Comparison of ENCODE assay signal across 8 mouse cellular contexts in the genomic region with DNA sequence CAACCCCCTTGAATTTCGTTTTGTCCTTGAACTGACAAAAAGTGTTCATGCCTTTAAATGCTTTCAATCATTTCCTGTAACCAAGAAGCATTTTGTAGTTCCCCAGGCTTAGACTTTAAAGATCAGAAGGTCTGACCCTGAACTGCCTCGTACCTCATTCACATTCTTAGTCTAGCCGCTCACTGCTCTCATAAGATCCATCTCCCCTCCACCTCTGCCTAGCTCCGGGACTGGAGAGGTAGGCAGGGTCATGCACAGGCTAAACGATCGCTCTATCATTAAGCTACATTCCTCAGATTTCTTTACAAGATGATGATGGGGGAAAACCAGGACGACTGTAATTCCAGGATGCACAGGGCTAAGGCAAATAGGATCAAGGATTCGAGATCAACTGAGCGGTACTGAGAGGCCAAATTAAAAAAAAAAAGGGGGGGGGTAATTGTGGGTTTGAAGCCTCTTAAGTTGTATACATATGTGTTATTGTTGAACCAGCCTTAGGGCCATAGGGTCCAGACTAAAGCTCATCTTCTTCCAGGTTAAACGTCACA. TPM values are rescaled to one million over a fixed set of nuclear protein-coding genes. Genes with fewer than 3 reads are reported as not detected.
DNase-seq lines count a peak whose midpoint lies in the region; ATAC-seq and TF ChIP-seq lines count a peak whose summit lies in the region.

No protein-coding gene starts in this region.

- DNase-seq in cerebellum, adult 2 months = peak; percentile 30 to 31
- DNase-seq in cerebellum, postnatal 4 days (ENCODE audit: low spot score in 2 of 2) = no peak
- no peak for DNase-seq in CH12.LX (ENCODE audit: extremely low read depth)
- peak; percentile 37 for DNase-seq in embryonic facial prominence, embryonic 10.5 days (ENCODE audit: low spot score)
- peak; percentile 54 for DNase-seq in mesoderm, embryonic 11.5 days (ENCODE audit: low read depth, low spot score)
- DNase-seq in T-cell, adult 2 months (ENCODE audit: low spot score) = no peak
- no peak for DNase-seq in frontal cortex, adult 2 months (ENCODE audit: extremely low spot score in 1 of 2, low spot score in 1 of 2)

- TF ChIP-seq EP300 in CH12.LX (IDR thresholded peaks at IDR 0.05; ENCODE audit: low read length) = no peak

- peaks cover 34% of the 10 kb centered on the region for H3K79me2 ChIP-seq in CH12.LX (replicated peaks; ENCODE audit: control insufficient read depth, extremely low read depth, insufficient read depth, poor library complexity, severe bottlenecking)

- H3K27me3 ChIP-seq in cerebellum, adult 2 months (ENCODE audit: control insufficient read depth, insufficient read depth, low read length) = no peaks in the 10 kb centered on the region
- H3K27me3 ChIP-seq in CH12.LX (replicated peaks) = peaks cover 7% of the 10 kb centered on the region
- H3K27me3 ChIP-seq in embryonic facial prominence, embryonic 10.5 days (replicated peaks; ENCODE audit: low read depth, poor library complexity, severe bottlenecking) = no peaks in the 10 kb centered on the region
- H3K27me3 ChIP-seq in hindbrain, embryonic 12.5 days = no peaks in the 10 kb centered on the region

- no peak for TF ChIP-seq CTCF in cerebellum, adult 2 months (IDR thresholded peaks at IDR 0.05; ENCODE audit: borderline replicate concordance, insufficient read depth, low read depth, low read length)
- no peak for TF ChIP-seq CTCF in CH12.LX (conservative IDR thresholded peaks at IDR 0.05 in 1 of 2, IDR thresholded peaks at IDR 0.05 in 1 of 2; ENCODE audit: low read depth in 2 of 2, low read length in 2 of 2)

- peak overlapping the region; percentile 23; the same call in 1 of the 2 replicates for H3K9ac ChIP-seq in CH12.LX (ENCODE audit: insufficient read depth, low read depth)
- peak overlapping the region; percentile 99 for H3K9ac ChIP-seq in hindbrain, embryonic 12.5 days

- no peak for TF ChIP-seq RAD21 in CH12.LX (IDR thresholded peaks at IDR 0.05; ENCODE audit: low read depth, low read length)

- H3K27ac ChIP-seq in cerebellum, adult 2 months (ENCODE audit: insufficient read depth, low read length) = peak overlapping the region; percentile 97
- no peak overlapping the region for H3K27ac ChIP-seq in CH12.LX (ENCODE audit: insufficient read depth, low read depth)
- H3K27ac ChIP-seq in embryonic facial prominence, embryonic 10.5 days (replicated peaks) = peak overlapping the region; percentile 100
- H3K27ac ChIP-seq in hindbrain, embryonic 12.5 days = peak overlapping the region; percentile 98

- H3K36me3 ChIP-seq in CH12.LX (replicated peaks in 1 of 2; ENCODE audit: control insufficient read depth in 1 of 2, insufficient read depth in 1 of 2, low read length in 1 of 2) = peaks cover 12 to 24% of the 10 kb centered on the region in 2 experiments
- peaks cover 31% of the 10 kb centered on the region for H3K36me3 ChIP-seq in embryonic facial prominence, embryonic 10.5 days (replicated peaks)
- H3K36me3 ChIP-seq in hindbrain, embryonic 12.5 days = peaks cover 19% of the 10 kb centered on the region

- H3K4me3 ChIP-seq in cerebellum, adult 2 months (replicated peaks; ENCODE audit: insufficient read depth, low read depth, low read length) = peak overlapping the region; percentile 89
- H3K4me3 ChIP-seq in CH12.LX (replicated peaks in 1 of 3; ENCODE audit: low read depth in 2 of 3, low read length in 2 of 3, poor library complexity in 1 of 3) = peak overlapping the region; percentile 41 to 72 (median 47)
- peak overlapping the region; percentile 100 for H3K4me3 ChIP-seq in embryonic facial prominence, embryonic 10.5 days
- peak overlapping the region; percentile 95 for H3K4me3 ChIP-seq in hindbrain, embryonic 12.5 days

- in situ Hi-C loops in CH12.LX (cut with MboI; ENCODE audit: low pct_ligation_motif_present, low pct_unique_long_range_greater_than_20kb, low sequenced_read_pairs) = no loop called here

- peaks cover 8% of the 10 kb centered on the region; the same call in 1 of the 2 replicates for H3K4me1 ChIP-seq in cerebellum, adult 2 months (ENCODE audit: control insufficient read depth, insufficient read depth, low read length)
- peaks cover 0 to 25% of the 10 kb centered on the region in 2 experiments; a peak in 2 of 4 replicates for H3K4me1 ChIP-seq in CH12.LX (ENCODE audit: control insufficient read depth in 1 of 2, insufficient read depth in 2 of 2)
- H3K4me1 ChIP-seq in embryonic facial prominence, embryonic 10.5 days = peaks cover 27% of the 10 kb centered on the region
- peaks cover 20% of the 10 kb centered on the region for H3K4me1 ChIP-seq in hindbrain, embryonic 12.5 days

- dilution Hi-C loops in CH12.LX (cut with MboI; ENCODE audit: extremely low pct_ligation_motif_present, extremely low pct_unique_long_range_greater_than_20kb, low sequenced_read_pairs) = no loop called here

- no peak for TF ChIP-seq POLR2A in cerebellum, adult 2 months (IDR thresholded peaks at IDR 0.05; ENCODE audit: borderline replicate concordance, insufficient read depth, low read length)
- no peak for TF ChIP-seq POLR2A in CH12.LX (IDR thresholded peaks at IDR 0.05; ENCODE audit: low read depth, low read length)

- H3K9me3 ChIP-seq in CH12.LX (replicated peaks; ENCODE audit: low read length) = no peaks in the 10 kb centered on the region
- no peaks in the 10 kb centered on the region for H3K9me3 ChIP-seq in embryonic facial prominence, embryonic 10.5 days
- H3K9me3 ChIP-seq in hindbrain, embryonic 12.5 days (replicated peaks) = no peaks in the 10 kb centered on the region

- peak overlapping the region; percentile 29 for H3K4me2 ChIP-seq in CH12.LX (ENCODE audit: insufficient read depth, low read depth, poor library complexity, severe bottlenecking)
- H3K4me2 ChIP-seq in hindbrain, embryonic 12.5 days (replicated peaks) = peak overlapping the region; percentile 66

- WGBS in cerebellum, adult 2 months = 7% methylated on average over 10 of the region's 10 CpGs
- WGBS in embryonic facial prominence, embryonic 10.5 days = 13% methylated on average over 10 of the region's 10 CpGs
- 15% methylated on average over 10 of the region's 10 CpGs for WGBS in hindbrain, embryonic 12.5 days

- ATAC-seq in hindbrain, embryonic 12.5 days (ENCODE audit: low FRiP score) = no peak; the same call in 1 of the 2 replicates

TF ChIP-seq in CH12.LX, 34 proteins besides CTCF, POLR2A, EP300 and RAD21 (continues in another document):
- TF ChIP-seq GABPA (IDR thresholded peaks at IDR 0.05; ENCODE audit: insufficient replicate concordance, low read depth, low read length) (no peak), BHLHE40 (IDR thresholded peaks at IDR 0.05; ENCODE audit: low read depth, low read length) (no peak), ELF1 (IDR thresholded peaks at IDR 0.05; ENCODE audit: low read depth, low read length) (no peak), NELFE (IDR thresholded peaks at IDR 0.05; ENCODE audit: low read depth, low read length) (no peak), MYC (IDR thresholded peaks at IDR 0.05; ENCODE audit: low read depth, low read length) (no peak), E2F4 (IDR thresholded peaks at IDR 0.05; ENCODE audit: insufficient replicate concordance, low read depth, low read length) (no peak), RCOR1 (conservative IDR thresholded peaks at IDR 0.05; ENCODE audit: low read depth, low read length) (no peak; the same call in 1 of the 2 replicates), POLR2AphosphoS2 (IDR thresholded peaks at IDR 0.05; ENCODE audit: low read depth, low read length) (no peak)

RNA-seq across cellular contexts. Expression of gene Fus, which starts 0.8 kb away (rescaled TPM):
- 451 and 486 TPM in 2 replicates for polyA plus RNA-seq in cerebellum, adult 2 months (2012; rRNA removed)
- total RNA-seq in CH12.LX (2012; rRNA removed) (57.7 and 61.8 TPM in 2 replicates), CH12.LX (2014; rRNA removed) (28.0 and 39.2 TPM in 2 replicates)
- 832 and 848 TPM in 2 replicates for polyA plus RNA-seq in CH12.LX (2012; ENCODE audit: insufficient read length, low read depth)
- polyA plus RNA-seq in embryonic facial prominence, embryonic 10.5 days (2016; fragmentation: Nextera tagmentation; extraction: Ambion mirVana) = 349 and 372 TPM in 2 replicates
- polyA plus RNA-seq in hindbrain, embryonic 12.5 days (2016; fragmentation: Nextera tagmentation; extraction: Ambion mirVana) = 502 and 538 TPM in 2 replicates
- 446 and 481 TPM in 2 replicates for polyA plus RNA-seq in frontal cortex, adult 2 months (2012; rRNA removed)

RNA-seq across cellular contexts. Expression of gene Prss36, which starts 19.9 kb away (rescaled TPM):
- polyA plus RNA-seq in cerebellum, adult 2 months (2012; rRNA removed) = 15.9 and 18.9 TPM in 2 replicates
- 5.2 and 7.7 TPM in 2 replicates for total RNA-seq in CH12.LX (2012; rRNA removed)
- total RNA-seq in CH12.LX (2014; rRNA removed) = 6.6 and 8.3 TPM in 2 replicates
- 6.1 and 7.8 TPM in 2 replicates for polyA plus RNA-seq in CH12.LX (2012; ENCODE audit: insufficient read length, low read depth)
- polyA plus RNA-seq in embryonic facial prominence, embryonic 10.5 days (2016; fragmentation: Nextera tagmentation; extraction: Ambion mirVana) = 10.7 and 12.9 TPM in 2 replicates
- 10.4 and 12.0 TPM in 2 replicates for polyA plus RNA-seq in hindbrain, embryonic 12.5 days (2016; fragmentation: Nextera tagmentation; extraction: Ambion mirVana)
- polyA plus RNA-seq in frontal cortex, adult 2 months (2012; rRNA removed) = 14.0 and 15.0 TPM in 2 replicates

RNA-seq across cellular contexts. Expression of gene Pycard, which starts 27.2 kb away (rescaled TPM):
- polyA plus RNA-seq in cerebellum, adult 2 months (2012; rRNA removed) = 3.9 and 5.1 TPM in 2 replicates
- total RNA-seq in CH12.LX (2012; rRNA removed) (51.1 and 52.5 TPM in 2 replicates), CH12.LX (2014; rRNA removed) (5.1 and 5.3 TPM in 2 replicates)
- polyA plus RNA-seq in CH12.LX (2012; ENCODE audit: insufficient read length, low read depth) = 8.1 and 10.3 TPM in 2 replicates
- polyA plus RNA-seq in embryonic facial prominence, embryonic 10.5 days (2016; fragmentation: Nextera tagmentation; extraction: Ambion mirVana) = 5.8 and 6.2 TPM in 2 replicates
- polyA plus RNA-seq in hindbrain, embryonic 12.5 days (2016; fragmentation: Nextera tagmentation; extraction: Ambion mirVana) = 6.4 and 9.4 TPM in 2 replicates
- 7.5 and 10.1 TPM in 2 replicates for polyA plus RNA-seq in frontal cortex, adult 2 months (2012; rRNA removed)

RNA-seq across cellular contexts. Expression of gene Prss8, which starts 36.5 kb away (rescaled TPM):
- 0.06 and 0.08 TPM in 2 replicates for polyA plus RNA-seq in cerebellum, adult 2 months (2012; rRNA removed)
- 0.08 TPM in 1 of 2 replicates, not detected in the other for total RNA-seq in CH12.LX (2012; rRNA removed)
- total RNA-seq in CH12.LX (2014; rRNA removed) = not detected in 2 replicates
- not detected in 2 replicates for polyA plus RNA-seq in CH12.LX (2012; ENCODE audit: insufficient read length, low read depth)
- 14.8 and 15.8 TPM in 2 replicates for polyA plus RNA-seq in embryonic facial prominence, embryonic 10.5 days (2016; fragmentation: Nextera tagmentation; extraction: Ambion mirVana)
- polyA plus RNA-seq in hindbrain, embryonic 12.5 days (2016; fragmentation: Nextera tagmentation; extraction: Ambion mirVana) = 4.2 and 7.3 TPM in 2 replicates
- 0.36 and 0.86 TPM in 2 replicates for polyA plus RNA-seq in frontal cortex, adult 2 months (2012; rRNA removed)

RNA-seq across cellular contexts. Expression of gene Trim72, which starts 37.3 kb away (rescaled TPM):
- polyA plus RNA-seq in cerebellum, adult 2 months (2012; rRNA removed) = 2.1 and 2.3 TPM in 2 replicates
- total RNA-seq in CH12.LX (2012; rRNA removed) (0.13 TPM in 1 of 2 replicates, not detected in the other), CH12.LX (2014; rRNA removed) (not detected in 2 replicates)
- polyA plus RNA-seq in CH12.LX (2012; ENCODE audit: insufficient read length, low read depth) = not detected in 2 replicates
- polyA plus RNA-seq in embryonic facial prominence, embryonic 10.5 days (2016; fragmentation: Nextera tagmentation; extraction: Ambion mirVana) = not detected in 2 replicates
- 0.15 and 0.59 TPM in 2 replicates for polyA plus RNA-seq in hindbrain, embryonic 12.5 days (2016; fragmentation: Nextera tagmentation; extraction: Ambion mirVana)
- 2.5 and 2.8 TPM in 2 replicates for polyA plus RNA-seq in frontal cortex, adult 2 months (2012; rRNA removed)

Comparison
In these comparisons a context has a peak if more than half of its experiments do, and no peak if none do; other contexts are left out.
1. DNase-seq: peak in cerebellum, adult 2 months (2 of 2), embryonic facial prominence, embryonic 10.5 days (single experiment) and mesoderm, embryonic 11.5 days (single experiment); none in cerebellum, postnatal 4 days (0 of 2), CH12.LX (single experiment), T-cell, adult 2 months (single experiment) and frontal cortex, adult 2 months (0 of 2).
2. H3K4me3 ChIP-seq: peak in every context shown above with its lines; median percentile 100 in embryonic facial prominence, embryonic 10.5 days; 95 in hindbrain, embryonic 12.5 days; 89 in cerebellum, adult 2 months; 47 in CH12.LX.